Mouse (Mus musculus) megakaryocyte progenitor cell, adult 5-6 weeks (primary cell): Measurements from ENCODE around the gene Lyrm9. TPM values are rescaled to one million over a fixed set of nuclear protein-coding genes. Genes with fewer than 3 reads are reported as not detected.

Experiments used
- total RNA-seq, 2 experiments: library from RNA; stranded (forward) in 1 of 2; stranded (reverse) in 1 of 2; fragments of 157-497, 149-512 nt in 1 of 2; fragments of 200-1000 nt in 1 of 2; gene quantifications; 2 replicates each; pipeline versions ENCODE4 v1.2.3 to v1.2.4; 2015 to 2017

Lyrm9 gene
- total RNA-seq, 2 experiments from 2014 or later = 8.4 to 58.6 TPM

Other genes starting within 250 kb of the Lyrm9 start
- 15.8 and 19.5 TPM in 2 replicates for gene Nlk, start 129.2 kb upstream of the Lyrm9 start, total RNA-seq (2015)
- gene Nlk, start 129.2 kb upstream of the Lyrm9 start, total RNA-seq (2017) = 16.6 and 21.6 TPM in 2 replicates
- 36.4 and 39.5 TPM in 2 replicates for gene Ccnq, start 74.9 kb upstream of the Lyrm9 start, total RNA-seq (2015)
- gene Ccnq, start 74.9 kb upstream of the Lyrm9 start, total RNA-seq (2017) = 24.3 and 30.1 TPM in 2 replicates
- gene Nos2, start 94.2 kb downstream of the Lyrm9 start, total RNA-seq (2015) = not detected in 2 replicates
- gene Nos2, start 94.2 kb downstream of the Lyrm9 start, total RNA-seq (2017) = not detected in 2 replicates
- gene Lgals9, start 158.4 kb downstream of the Lyrm9 start, total RNA-seq (2015) = 374 and 478 TPM in 2 replicates
- gene Lgals9, start 158.4 kb downstream of the Lyrm9 start, total RNA-seq (2017) = 73.6 and 82.8 TPM in 2 replicates